Mouse (Mus musculus): Measurements from ENCODE around the gene Pde6g. TPM values are rescaled to one million over a fixed set of nuclear protein-coding genes. Genes with fewer than 3 reads are reported as not detected.

Gene Pde6g
- total RNA-seq (2014; rRNA removed) (not detected in 2 replicates), polyA plus RNA-seq (2015; fragmentation: Nextera tagmentation; extraction: Ambion mirVana) (0.37 TPM in 1 of 2 replicates, not detected in the other)

DNA sequence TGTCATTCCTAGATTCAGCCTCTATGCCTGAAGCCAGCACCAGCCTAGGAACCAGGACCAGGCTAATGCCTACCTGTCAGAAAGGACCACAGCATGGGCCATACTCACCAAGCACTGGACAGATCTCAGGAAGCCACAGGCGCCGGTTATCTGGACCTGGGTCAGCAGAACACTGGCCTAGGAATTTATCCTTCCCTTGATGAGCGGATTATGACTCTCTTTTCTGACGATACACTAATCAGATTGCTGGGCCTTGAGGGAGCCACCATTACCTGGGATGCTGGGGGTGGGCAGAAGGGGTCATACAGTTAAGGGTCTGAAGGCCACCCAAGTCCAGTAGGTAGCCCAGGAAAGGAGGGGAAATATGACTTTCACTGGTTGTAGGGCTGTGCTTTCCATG lies at the start of gene Pde6g:
Gene Pde6g (minus strand): TSS at position 195 of the 400 bp plus-strand sequence.
- Histone ChIP-seq H3K27me3 (ENCODE audit: insufficient read depth, low read length) (no peaks in the 10 kb centered on the region), H3K4me2 (ENCODE audit: low read depth, low read length, poor library complexity, severe bottlenecking) (no peak within 1 kb of the TSS), H3K9ac (replicated peaks; ENCODE audit: low read length, poor library complexity, severe bottlenecking) (no peak within 1 kb of the TSS), H3K9me3 (ENCODE audit: low read length) (no peaks in the 10 kb centered on the region), H3K4me1 (ENCODE audit: insufficient read depth, low read length) (no peaks in the 10 kb centered on the region; the same call in 1 of the 2 replicates), H3K4me3 (ENCODE audit: low read depth, low read length) (no peak within 1 kb of the TSS), H3K27ac (ENCODE audit: low read depth, low read length) (no peak within 1 kb of the TSS), H3K36me3 (ENCODE audit: insufficient read depth, low read length) (no peaks in the 10 kb centered on the region)
- 86% methylated on average over 4 of the region's 4 CpGs for WGBS
- no peak for TF ChIP-seq CTCF (IDR thresholded peaks at IDR 0.05)
- DNase-seq (ENCODE audit: low spot score) (no peak), ATAC-seq (ENCODE audit: low FRiP score) (no peak)

DNA sequence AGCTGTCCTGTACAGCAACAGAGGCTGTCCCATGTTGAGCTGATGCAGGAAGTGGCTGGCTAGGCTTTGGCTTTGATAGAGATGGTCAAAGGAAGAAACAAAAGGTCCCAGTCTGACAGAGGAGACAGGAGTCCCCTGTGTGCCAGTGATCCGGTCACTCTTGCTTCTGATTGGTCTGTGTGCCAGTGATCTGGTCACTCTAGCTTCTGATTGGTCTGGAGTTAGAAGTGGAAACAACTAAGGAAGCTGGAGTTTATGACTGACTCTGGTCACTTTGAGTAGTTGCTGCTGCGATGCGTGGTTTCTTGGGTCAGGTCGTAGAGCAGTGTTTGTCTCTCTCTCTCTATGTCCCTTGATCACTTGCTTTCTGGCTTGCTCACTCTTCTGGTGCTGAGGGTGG lies 48.4 kb upstream of the Pde6g start:
- H3K27me3 ChIP-seq (ENCODE audit: insufficient read depth, low read length) = no peaks in the 10 kb centered on the region
- no peak for TF ChIP-seq CTCF (IDR thresholded peaks at IDR 0.05)
- WGBS = 89% methylated on average over 4 of the region's 4 CpGs
- H3K36me3 ChIP-seq (ENCODE audit: insufficient read depth, low read length) = peaks cover 24% of the 10 kb centered on the region
- no peaks in the 10 kb centered on the region for H3K4me1 ChIP-seq (ENCODE audit: insufficient read depth, low read length)
- ATAC-seq (ENCODE audit: low FRiP score) (no peak), DNase-seq (ENCODE audit: low spot score) (no peak)
- H3K9ac ChIP-seq (replicated peaks; ENCODE audit: low read length, poor library complexity, severe bottlenecking) = no peak overlapping the region
- H3K27ac ChIP-seq (ENCODE audit: low read depth, low read length) = no peak overlapping the region
- no peaks in the 10 kb centered on the region for H3K9me3 ChIP-seq (ENCODE audit: low read length)
- no peak overlapping the region for H3K4me2 ChIP-seq (ENCODE audit: low read depth, low read length, poor library complexity, severe bottlenecking)
- no peak overlapping the region for H3K4me3 ChIP-seq (ENCODE audit: low read depth, low read length)

DNA sequence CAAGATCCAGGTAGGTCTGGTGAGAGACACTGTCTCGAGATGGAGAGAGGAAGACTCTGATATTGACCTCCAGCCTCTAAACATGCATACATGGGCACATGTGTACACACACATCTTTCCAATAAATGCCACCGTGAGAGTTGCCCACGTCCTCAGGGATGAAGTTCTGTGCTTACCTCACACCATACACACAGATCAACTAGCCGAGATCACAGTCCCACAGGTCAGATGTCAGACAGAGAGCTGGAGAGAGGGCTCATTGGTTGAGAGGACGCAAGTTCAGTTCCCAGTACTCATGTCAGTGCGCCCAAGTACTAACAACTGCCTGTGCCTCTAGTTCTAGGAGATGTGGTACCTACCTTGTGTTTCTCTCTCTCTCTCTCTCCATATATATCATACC lies 47.7 kb upstream of the Pde6g start:
- DNase-seq (ENCODE audit: low spot score) (no peak), ATAC-seq (ENCODE audit: low FRiP score) (no peak)
- peaks cover 30% of the 10 kb centered on the region for H3K36me3 ChIP-seq (ENCODE audit: insufficient read depth, low read length)
- no peaks in the 10 kb centered on the region for H3K4me1 ChIP-seq (ENCODE audit: insufficient read depth, low read length)
- H3K4me3 ChIP-seq (ENCODE audit: low read depth, low read length) = no peak overlapping the region
- no peaks in the 10 kb centered on the region for H3K27me3 ChIP-seq (ENCODE audit: insufficient read depth, low read length)
- no peaks in the 10 kb centered on the region for H3K9me3 ChIP-seq (ENCODE audit: low read length)
- TF ChIP-seq CTCF (IDR thresholded peaks at IDR 0.05) = no peak
- H3K4me2 ChIP-seq (ENCODE audit: low read depth, low read length, poor library complexity, severe bottlenecking) = no peak overlapping the region
- no peak overlapping the region for H3K9ac ChIP-seq (replicated peaks; ENCODE audit: low read length, poor library complexity, severe bottlenecking)
- H3K27ac ChIP-seq (ENCODE audit: low read depth, low read length) = no peak overlapping the region
- 72% methylated on average over 6 of the region's 6 CpGs for WGBS

DNA sequence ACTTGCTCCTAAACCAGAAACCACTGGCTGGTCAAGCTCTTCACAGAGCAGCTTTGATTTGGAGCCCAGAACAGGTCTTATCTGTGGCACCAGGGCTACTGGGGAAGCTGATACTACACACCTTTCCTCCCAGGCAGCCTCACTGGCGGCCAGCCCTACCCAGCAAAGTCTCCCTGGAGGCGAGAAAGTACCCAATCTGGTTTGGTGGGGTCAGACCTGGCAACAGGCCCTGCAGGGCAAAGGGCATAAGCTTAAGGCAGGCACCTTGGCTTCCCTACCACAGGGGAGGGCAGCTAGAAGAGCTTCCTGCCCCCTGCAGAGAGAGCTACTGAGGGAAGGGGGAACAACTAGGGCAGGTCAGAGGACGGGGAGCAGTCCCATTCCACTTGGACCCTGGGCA lies 47.1 kb upstream of the Pde6g start:
- ATAC-seq (ENCODE audit: low FRiP score) (no peak), DNase-seq (ENCODE audit: low spot score) (no peak)
- WGBS = 21% methylated on average over 3 of the region's 3 CpGs
- Histone ChIP-seq H3K36me3 (ENCODE audit: insufficient read depth, low read length) (peaks cover 36% of the 10 kb centered on the region), H3K27ac (ENCODE audit: low read depth, low read length) (no peak overlapping the region), H3K27me3 (ENCODE audit: insufficient read depth, low read length) (no peaks in the 10 kb centered on the region), H3K9me3 (ENCODE audit: low read length) (no peaks in the 10 kb centered on the region), H3K4me2 (ENCODE audit: low read depth, low read length, poor library complexity, severe bottlenecking) (no peak overlapping the region), H3K4me1 (ENCODE audit: insufficient read depth, low read length) (no peaks in the 10 kb centered on the region), H3K9ac (replicated peaks; ENCODE audit: low read length, poor library complexity, severe bottlenecking) (no peak overlapping the region), H3K4me3 (ENCODE audit: low read depth, low read length) (no peak overlapping the region)
- no peak for TF ChIP-seq CTCF (IDR thresholded peaks at IDR 0.05)

DNA sequence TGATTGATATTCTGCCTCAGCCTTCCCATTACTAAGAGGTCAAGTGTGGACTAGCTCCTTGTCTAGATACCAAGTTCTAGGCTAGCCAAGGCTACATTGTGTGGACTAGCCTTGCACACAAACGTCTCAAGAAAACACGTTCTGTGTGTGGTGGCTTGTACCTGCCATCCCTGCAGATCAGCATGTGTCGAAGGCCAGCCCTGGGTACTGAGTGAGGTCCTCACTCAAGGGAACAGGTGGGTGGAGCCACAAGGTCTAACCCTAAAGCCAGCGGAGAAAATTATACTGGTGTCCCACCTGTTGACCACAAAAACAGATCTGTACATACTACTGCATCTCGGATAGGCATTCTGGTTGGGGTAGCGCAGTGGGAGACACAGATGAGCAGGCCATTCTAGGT lies 46.6 kb upstream of the Pde6g start:
- no peak overlapping the region for H3K9ac ChIP-seq (replicated peaks; ENCODE audit: low read length, poor library complexity, severe bottlenecking)
- no peaks in the 10 kb centered on the region for H3K4me1 ChIP-seq (ENCODE audit: insufficient read depth, low read length)
- no peaks in the 10 kb centered on the region for H3K27me3 ChIP-seq (ENCODE audit: insufficient read depth, low read length)
- no peak for TF ChIP-seq CTCF (IDR thresholded peaks at IDR 0.05)
- H3K4me2 ChIP-seq (ENCODE audit: low read depth, low read length, poor library complexity, severe bottlenecking) = no peak overlapping the region
- peaks cover 39% of the 10 kb centered on the region for H3K36me3 ChIP-seq (ENCODE audit: insufficient read depth, low read length)
- ATAC-seq (ENCODE audit: low FRiP score) = no peak
- 90% methylated on average over 6 of the region's 6 CpGs for WGBS
- H3K4me3 ChIP-seq (ENCODE audit: low read depth, low read length) = no peak overlapping the region
- H3K27ac ChIP-seq (ENCODE audit: low read depth, low read length) = no peak overlapping the region
- H3K9me3 ChIP-seq (ENCODE audit: low read length) = no peaks in the 10 kb centered on the region
- no peak for DNase-seq (ENCODE audit: low spot score)

DNA sequence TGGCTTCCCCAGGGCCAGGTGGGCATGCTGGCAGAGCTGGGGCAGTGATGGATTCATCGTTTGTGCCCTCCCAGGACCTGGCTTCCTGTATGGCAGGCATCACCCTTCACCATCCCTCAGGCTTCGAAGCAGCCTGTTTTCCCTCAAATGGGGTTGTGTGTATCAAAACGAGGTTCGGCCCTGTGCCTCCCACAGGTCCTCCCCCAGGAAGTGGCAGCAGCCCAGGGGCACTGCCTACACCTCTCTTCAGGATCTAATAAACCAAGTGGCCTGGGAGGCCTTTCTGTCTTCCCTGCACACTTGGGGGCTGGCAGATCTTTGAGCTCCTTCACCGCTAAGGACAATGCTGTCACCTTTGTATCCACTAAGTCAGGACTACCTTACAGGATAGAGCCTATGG lies 45.6 kb upstream of the Pde6g start:
- 91% methylated on average over 5 of the region's 5 CpGs for WGBS
- H3K36me3 ChIP-seq (ENCODE audit: insufficient read depth, low read length) = peaks cover 39% of the 10 kb centered on the region
- no peaks in the 10 kb centered on the region for H3K4me1 ChIP-seq (ENCODE audit: insufficient read depth, low read length)
- ATAC-seq (ENCODE audit: low FRiP score) (no peak), DNase-seq (ENCODE audit: low spot score) (no peak)
- H3K4me3 ChIP-seq (ENCODE audit: low read depth, low read length) = no peak overlapping the region
- H3K27me3 ChIP-seq (ENCODE audit: insufficient read depth, low read length) = no peaks in the 10 kb centered on the region
- H3K4me2 ChIP-seq (ENCODE audit: low read depth, low read length, poor library complexity, severe bottlenecking) = no peak overlapping the region
- no peaks in the 10 kb centered on the region for H3K9me3 ChIP-seq (ENCODE audit: low read length)
- no peak overlapping the region for H3K9ac ChIP-seq (replicated peaks; ENCODE audit: low read length, poor library complexity, severe bottlenecking)
- TF ChIP-seq CTCF (IDR thresholded peaks at IDR 0.05) = no peak
- H3K27ac ChIP-seq (ENCODE audit: low read depth, low read length) = no peak overlapping the region

All from midbrain, postnatal 0 days (tissue).